Mouse (Mus musculus): ENCODE measurements at regions not wholly inside any gene's neighbourhood (a gene's known extent, or its start where the extent isn't known, plus 50 kb on each side); places are given as distances from the start of the nearest gene placed in this dataset.

GRCm38 (mm10) chr5:75850855-75851254, 127.4 kb downstream of the Kdr start:
- 56% methylated on average over 4 of the region's 4 CpGs for WGBS
- no peak for ATAC-seq (ENCODE audit: insufficient number of reproducible peaks, insufficient read depth, low FRiP score, low TSS enrichment, low read depth)

GRCm38 (mm10) chr5:75847966-75848365, 130.3 kb downstream of the Kdr start:
- Histone ChIP-seq H3K27ac (no peak overlapping the region), H3K27me3 (no peaks in the 10 kb centered on the region), H3K4me1 (no peaks in the 10 kb centered on the region), H3K9me3 (no peaks in the 10 kb centered on the region), H3K36me3 (no peaks in the 10 kb centered on the region), H3K9ac (no peak overlapping the region), H3K4me2 (no peak overlapping the region), H3K4me3 (no peak overlapping the region)
- 87% methylated on average over 6 of the region's 6 CpGs for WGBS
- ATAC-seq (ENCODE audit: insufficient number of reproducible peaks, insufficient read depth, low FRiP score, low TSS enrichment, low read depth), result no peak

More at GRCm38 (mm10) chr5:75850855-75851254, 127.4 kb downstream of the Kdr start:
- no peak overlapping the region for H3K4me2 ChIP-seq
- no peaks in the 10 kb centered on the region for H3K36me3 ChIP-seq
- no peak overlapping the region for H3K4me3 ChIP-seq
- H3K27ac ChIP-seq, result no peak overlapping the region
- no peaks in the 10 kb centered on the region for H3K27me3 ChIP-seq
- H3K4me1 ChIP-seq, result no peaks in the 10 kb centered on the region
- H3K9me3 ChIP-seq, result no peaks in the 10 kb centered on the region
- H3K9ac ChIP-seq, result no peak overlapping the region

- H3K4me2 ChIP-seq, result no peak overlapping the region
- no peaks in the 10 kb centered on the region for H3K4me1 ChIP-seq
- no peaks in the 10 kb centered on the region for H3K9me3 ChIP-seq
- no peaks in the 10 kb centered on the region for H3K27me3 ChIP-seq
- H3K36me3 ChIP-seq, result no peaks in the 10 kb centered on the region
- no peak overlapping the region for H3K9ac ChIP-seq
- no peak overlapping the region for H3K4me3 ChIP-seq
- no peak overlapping the region for H3K27ac ChIP-seq
- 70% methylated on average over 3 of the region's 3 CpGs for WGBS
- ATAC-seq (ENCODE audit: insufficient number of reproducible peaks, insufficient read depth, low FRiP score, low TSS enrichment, low read depth), result no peak
Observed at GRCm38 (mm10) chr5:75847341-75847740, 130.9 kb downstream of the Kdr start.

- no peak overlapping the region for H3K9ac ChIP-seq
- no peaks in the 10 kb centered on the region for H3K4me1 ChIP-seq
- H3K27ac ChIP-seq, result no peak overlapping the region
- 69% methylated on average over 3 of the region's 3 CpGs for WGBS
- H3K9me3 ChIP-seq, result no peaks in the 10 kb centered on the region
- H3K4me2 ChIP-seq, result no peak overlapping the region
- H3K27me3 ChIP-seq, result no peaks in the 10 kb centered on the region
- H3K4me3 ChIP-seq, result no peak overlapping the region
- H3K36me3 ChIP-seq, result no peaks in the 10 kb centered on the region
- ATAC-seq (ENCODE audit: insufficient number of reproducible peaks, insufficient read depth, low FRiP score, low TSS enrichment, low read depth), result no peak
Observed at GRCm38 (mm10) chr5:75846016-75846415, 132.2 kb downstream of the Kdr start.

- Histone ChIP-seq H3K9ac (no peak overlapping the region), H3K4me2 (no peak overlapping the region), H3K27me3 (no peaks in the 10 kb centered on the region), H3K36me3 (no peaks in the 10 kb centered on the region), H3K27ac (no peak overlapping the region), H3K4me1 (no peaks in the 10 kb centered on the region), H3K9me3 (no peaks in the 10 kb centered on the region), H3K4me3 (no peak overlapping the region)
- no peak for ATAC-seq (ENCODE audit: insufficient number of reproducible peaks, insufficient read depth, low FRiP score, low TSS enrichment, low read depth)
- 75% methylated on average over 3 of the region's 3 CpGs for WGBS
Observed at GRCm38 (mm10) chr5:75843807-75844206, 134.5 kb downstream of the Kdr start.

GRCm38 (mm10) chr5:75840421-75840820, 137.8 kb downstream of the Kdr start:
- Histone ChIP-seq H3K4me1 (peaks cover under 1% of the 10 kb centered on the region; the same call in 1 of the 2 replicates), H3K27ac (no peak overlapping the region), H3K4me2 (no peak overlapping the region), H3K9ac (no peak overlapping the region), H3K9me3 (no peaks in the 10 kb centered on the region), H3K27me3 (no peaks in the 10 kb centered on the region), H3K4me3 (no peak overlapping the region), H3K36me3 (no peaks in the 10 kb centered on the region)
- ATAC-seq (ENCODE audit: insufficient number of reproducible peaks, insufficient read depth, low FRiP score, low TSS enrichment, low read depth), result no peak
- WGBS, result 82% methylated on average over 7 of the region's 7 CpGs

- 0 out of 2 replicates have a peak overlapping the region, but pooled peaks have one; percentile 1 for H3K9ac ChIP-seq
- peak overlapping the region; percentile 20 for H3K4me3 ChIP-seq
- ATAC-seq (ENCODE audit: insufficient number of reproducible peaks, insufficient read depth, low FRiP score, low TSS enrichment, low read depth), result no peak
- H3K27ac ChIP-seq, result peak overlapping the region; percentile 23; the same call in 1 of the 2 replicates
- H3K27me3 ChIP-seq, result peaks cover 4% of the 10 kb centered on the region; the same call in 1 of the 2 replicates
- H3K4me1 ChIP-seq, result peaks cover 10% of the 10 kb centered on the region; the same call in 1 of the 2 replicates
- H3K36me3 ChIP-seq, result no peaks in the 10 kb centered on the region
- 24% methylated on average over 20 of the region's 20 CpGs for WGBS
- no peaks in the 10 kb centered on the region for H3K9me3 ChIP-seq
- H3K4me2 ChIP-seq, result peak overlapping the region; percentile 52
Observed at GRCm38 (mm10) chr5:75835556-75835961, 142.7 kb downstream of the Kdr start.

- Histone ChIP-seq H3K4me1 (peaks cover 10% of the 10 kb centered on the region; the same call in 1 of the 2 replicates), H3K4me2 (peak overlapping the region; percentile 52), H3K9ac (0 out of 2 replicates have a peak overlapping the region, but pooled peaks have one; percentile 1), H3K27ac (peak overlapping the region; percentile 23; the same call in 1 of the 2 replicates), H3K36me3 (no peaks in the 10 kb centered on the region), H3K4me3 (peak overlapping the region; percentile 20), H3K27me3 (peaks cover 4% of the 10 kb centered on the region; the same call in 1 of the 2 replicates), H3K9me3 (no peaks in the 10 kb centered on the region)
- ATAC-seq (ENCODE audit: insufficient number of reproducible peaks, insufficient read depth, low FRiP score, low TSS enrichment, low read depth), result no peak
- WGBS, result 34% methylated on average over 17 of the region's 17 CpGs
Observed at GRCm38 (mm10) chr5:75834766-75835555, 143.3 kb downstream of the Kdr start.

- no peak for ATAC-seq (ENCODE audit: insufficient number of reproducible peaks, insufficient read depth, low FRiP score, low TSS enrichment, low read depth)
- no peak overlapping the region for H3K27ac ChIP-seq
- no peaks in the 10 kb centered on the region for H3K9me3 ChIP-seq
- H3K27me3 ChIP-seq, result peaks cover 4% of the 10 kb centered on the region; the same call in 1 of the 2 replicates
- 85% methylated on average over 5 of the region's 5 CpGs for WGBS
- H3K4me3 ChIP-seq, result no peak overlapping the region
- H3K36me3 ChIP-seq, result no peaks in the 10 kb centered on the region
- H3K4me2 ChIP-seq, result no peak overlapping the region
- no peak overlapping the region for H3K9ac ChIP-seq
- H3K4me1 ChIP-seq, result peaks cover 10% of the 10 kb centered on the region; the same call in 1 of the 2 replicates
Observed at GRCm38 (mm10) chr5:75832341-75832740, 145.9 kb downstream of the Kdr start.

GRCm38 (mm10) chr5:75829850-75830625, 148.2 kb downstream of the Kdr start:
- H3K36me3 ChIP-seq, result no peaks in the 10 kb centered on the region
- no peak overlapping the region for H3K4me2 ChIP-seq
- peaks cover 9% of the 10 kb centered on the region for H3K27me3 ChIP-seq
- ATAC-seq (ENCODE audit: insufficient number of reproducible peaks, insufficient read depth, low FRiP score, low TSS enrichment, low read depth), result no peak
- peaks cover 6% of the 10 kb centered on the region; the same call in 1 of the 2 replicates for H3K4me1 ChIP-seq
- H3K4me3 ChIP-seq, result no peak overlapping the region
- H3K27ac ChIP-seq, result no peak overlapping the region
- H3K9ac ChIP-seq, result no peak overlapping the region
- WGBS, result 49% methylated on average over 6 of the region's 6 CpGs
- no peaks in the 10 kb centered on the region for H3K9me3 ChIP-seq

- Histone ChIP-seq H3K36me3 (no peaks in the 10 kb centered on the region), H3K9me3 (no peaks in the 10 kb centered on the region), H3K27me3 (peaks cover 5% of the 10 kb centered on the region), H3K9ac (no peak overlapping the region), H3K4me2 (no peak overlapping the region), H3K27ac (no peak overlapping the region), H3K4me3 (no peak overlapping the region), H3K4me1 (no peaks in the 10 kb centered on the region)
- 90% methylated on average over 5 of the region's 5 CpGs for WGBS
- no peak for ATAC-seq (ENCODE audit: insufficient number of reproducible peaks, insufficient read depth, low FRiP score, low TSS enrichment, low read depth)
Observed at GRCm38 (mm10) chr5:75828332-75828731, 149.9 kb downstream of the Kdr start.

Measured in embryonic facial prominence, embryonic 13.5 days (tissue).